Mouse (Mus musculus) liver, postnatal 0 days (tissue): ENCODE results near the gene Glo1.

Source experiments
- CTCF ChIP-seq: sonication (generic); IDR thresholded peaks from 2 replicates; pipeline ENCODE4 v1.5.1; 2016; ENCODE audit warnings: antibody characterized with exemption, low read depth
- EP300 ChIP-seq: IDR thresholded peaks from 2 replicates; pipeline ENCODE4 v1.6.1; 2016; ENCODE audit warnings: antibody characterized with exemption, low read depth, mild to moderate bottlenecking

- TF ChIP-seq CTCF (no peak), EP300 (no peak)
These were observed 63.9 kb downstream of the Glo1 start for GRCm38 (mm10) chr17:30562770-30563169.
